Mouse (Mus musculus) 3T3-L1 (cell line): ENCODE results near the gene Kmt2c.

ENCODE experiments used
- DNase-seq: peaks from one replicate; pipeline ENCODE4 v3.0.0-alpha.2; 2015; ENCODE audit warnings: low read depth, low spot score

The Kmt2c gene

GRCm38 (mm10) chr5:25498346-25498820 is at the start of gene Kmt2c:
Gene Kmt2c, minus strand, starts transcription at chr5:25498783.
- DNase-seq, result peak; percentile 49

DNA sequence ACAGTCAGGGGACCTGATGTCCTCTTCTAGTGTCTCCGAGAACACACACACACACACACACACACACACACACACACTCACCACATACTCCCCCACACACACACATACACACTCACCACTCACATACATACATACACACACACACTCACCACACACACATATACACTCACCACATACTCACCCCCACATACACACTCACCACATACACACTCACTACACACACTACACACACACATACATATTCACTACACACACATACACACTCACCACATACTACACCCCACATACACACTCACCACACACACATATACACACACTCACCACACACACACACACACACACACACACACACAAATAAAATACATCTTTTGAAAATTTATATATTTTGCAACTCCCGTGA is 48.3 kb upstream of the Kmt2c start:
- DNase-seq, result no peak

GRCm38 (mm10) chr5:25544566-25544965 is 46.0 kb upstream of the Kmt2c start:
- DNase-seq, result peak; percentile 33

GRCm38 (mm10) chr5:25544061-25544460 is 45.5 kb upstream of the Kmt2c start:
- DNase-seq, result peak; percentile 69

DNA sequence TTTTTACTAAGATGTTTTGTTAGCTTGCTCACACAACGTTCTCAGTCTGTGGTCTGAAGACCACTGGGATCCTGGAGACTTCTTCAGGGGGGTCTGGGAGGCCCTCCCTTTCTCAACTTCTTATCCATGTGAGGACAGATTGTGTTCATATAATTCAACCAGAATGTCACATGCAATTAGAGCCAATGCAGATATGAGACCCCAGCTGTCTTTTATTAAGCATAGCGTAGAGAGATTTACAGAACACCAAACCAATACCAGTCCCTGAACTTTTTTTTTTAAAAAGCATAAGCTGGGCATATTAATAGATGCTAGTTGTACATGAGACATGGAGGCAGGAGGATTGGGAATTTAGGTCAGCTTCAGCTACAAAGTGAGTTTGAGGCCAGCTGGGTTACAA is 43.1 kb upstream of the Kmt2c start:
- no peak for DNase-seq

DNA sequence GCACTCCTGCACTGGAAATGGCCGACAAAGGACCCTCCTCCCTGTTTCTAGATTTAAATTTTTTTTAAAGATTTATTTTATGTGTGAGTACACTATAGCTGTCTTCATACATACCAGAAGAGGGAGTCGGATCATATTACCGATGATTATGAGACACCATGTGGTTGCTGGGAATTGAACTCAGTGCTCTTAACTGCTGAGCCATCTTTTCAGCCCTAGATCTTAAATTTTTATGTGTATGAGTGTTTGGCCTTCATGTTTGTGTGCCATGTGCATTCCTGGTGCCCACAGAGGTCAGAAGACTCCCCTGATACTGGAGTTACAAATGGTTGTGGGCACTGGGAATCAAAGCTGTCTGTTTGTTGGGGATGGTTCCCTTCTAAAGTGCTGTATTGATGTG is 42.3 kb upstream of the Kmt2c start:
- DNase-seq, result peak; percentile 67

GRCm38 (mm10) chr5:25540412-25540811 is 41.8 kb upstream of the Kmt2c start:
- DNase-seq, result no peak

DNA sequence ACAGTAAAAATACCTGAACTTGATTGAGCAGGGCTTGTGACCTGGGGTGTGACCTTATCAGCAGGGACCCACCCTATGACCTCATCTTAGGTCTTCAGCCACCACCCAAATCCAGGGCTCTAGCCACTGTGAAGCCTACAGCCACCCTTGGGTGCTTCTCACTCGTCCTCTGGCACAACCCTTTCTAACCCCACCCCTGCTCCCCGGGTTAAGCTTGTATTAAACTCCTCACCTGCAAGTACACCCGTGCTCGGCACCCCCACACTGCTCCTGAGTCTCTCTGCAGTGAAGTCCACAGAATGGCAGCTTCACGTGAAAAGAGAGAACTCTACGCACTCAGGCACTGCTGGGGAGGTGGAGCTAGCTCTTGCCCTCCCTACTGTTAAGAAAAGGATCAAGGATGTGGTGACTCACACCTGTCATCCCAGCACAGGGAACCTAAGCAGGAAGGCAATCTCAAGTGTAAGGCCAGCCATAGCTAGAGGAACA is 38.4 kb upstream of the Kmt2c start:
- peak; percentile 45 for DNase-seq

GRCm38 (mm10) chr5:25536451-25536850 is 37.9 kb upstream of the Kmt2c start:
- no peak for DNase-seq

- no peak for DNase-seq
These were observed 37.0 kb upstream of the Kmt2c start for GRCm38 (mm10) chr5:25535566-25535965.

GRCm38 (mm10) chr5:25533298-25533697 is 34.7 kb upstream of the Kmt2c start:
- peak; percentile 31 for DNase-seq

DNA sequence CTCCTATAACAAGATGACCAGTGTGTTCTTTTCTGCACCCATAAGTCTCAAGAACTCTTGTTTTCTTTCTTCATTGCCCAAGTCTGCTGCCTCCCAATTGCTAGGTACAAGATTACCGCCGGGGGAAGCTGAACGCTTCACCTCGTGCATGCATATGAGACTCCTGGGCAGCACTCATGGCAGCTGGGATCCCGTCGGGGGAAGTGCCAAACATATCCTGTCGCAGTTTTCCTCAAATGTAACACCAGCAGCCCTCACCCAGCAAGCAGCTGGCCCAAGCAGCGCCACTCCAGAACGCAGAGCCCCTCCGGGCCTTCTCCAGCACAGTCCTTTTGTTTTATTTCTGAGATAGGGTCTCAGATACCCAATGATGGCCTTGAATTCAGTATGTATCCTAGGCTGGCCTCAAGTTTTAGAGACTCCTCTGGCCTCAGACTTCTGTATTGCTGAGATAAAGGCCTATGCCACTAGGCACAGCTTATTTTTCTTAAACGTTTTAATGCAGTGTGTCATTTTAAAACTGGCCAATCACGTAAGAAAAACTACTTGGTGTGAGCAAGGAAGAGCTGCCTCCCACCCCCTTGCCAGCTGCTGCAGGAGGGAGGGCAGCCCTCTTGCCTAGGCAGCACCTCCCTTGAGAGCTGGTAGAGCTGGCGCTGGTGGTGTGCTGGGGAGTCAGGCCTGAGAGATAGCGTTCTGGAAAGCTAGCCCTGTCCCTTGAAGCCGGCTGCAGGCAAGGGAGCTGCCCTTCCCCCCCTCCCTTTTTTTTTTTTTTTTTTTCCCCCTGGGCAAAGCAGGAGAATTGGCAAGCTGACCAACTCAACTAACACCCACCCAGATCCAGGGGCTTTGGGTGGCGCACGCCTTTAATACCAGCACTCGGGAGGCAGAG is 33.9 kb upstream of the Kmt2c start:
- DNase-seq, result no peak

- DNase-seq, result peak; percentile 50
These were observed 32.0 kb upstream of the Kmt2c start for GRCm38 (mm10) chr5:25530629-25531028.

DNA sequence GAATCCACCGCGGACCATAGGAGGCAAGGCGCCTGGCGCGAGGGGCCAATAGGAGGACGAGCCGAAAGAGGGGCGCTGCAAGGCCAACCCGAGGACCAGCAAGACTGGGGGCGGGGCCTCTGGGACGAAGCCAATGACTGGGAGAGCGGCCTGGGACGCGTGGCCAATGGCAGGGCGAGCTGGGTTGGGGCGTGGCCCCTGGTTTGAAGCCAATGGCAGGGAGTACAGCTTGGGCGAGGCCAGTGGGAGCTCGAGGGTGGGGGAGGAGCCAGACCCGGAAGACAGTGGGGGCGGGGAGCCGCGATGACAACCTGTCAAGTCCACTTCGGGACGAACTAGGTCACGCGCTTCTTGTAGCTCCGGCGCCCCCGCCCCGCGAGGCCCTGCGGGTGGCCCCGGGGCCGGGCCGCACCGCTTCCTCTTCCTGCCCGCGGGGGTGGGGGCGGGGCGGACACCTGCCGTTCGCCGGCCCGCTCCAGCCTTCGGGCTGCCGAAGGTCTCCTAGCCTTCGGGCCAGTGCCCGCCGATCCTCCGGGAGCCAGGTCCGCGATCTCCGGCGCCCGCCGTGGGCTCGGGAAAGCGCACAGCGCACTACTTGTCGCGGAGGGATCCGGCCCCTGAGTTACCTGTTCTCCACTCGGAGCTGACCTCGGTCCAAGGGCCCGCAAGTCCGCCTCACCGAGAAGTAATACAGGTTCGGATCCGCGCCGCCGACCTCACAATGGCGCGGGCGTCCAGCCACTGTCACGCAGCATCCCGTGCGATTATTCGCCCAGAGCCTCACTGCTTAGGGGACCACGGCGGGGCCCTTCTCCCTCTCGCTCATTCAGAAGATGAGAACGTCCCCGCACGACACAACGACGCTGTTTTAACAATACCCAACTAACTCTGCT is 31.2 kb upstream of the Kmt2c start:
- peak; percentile 99 for DNase-seq

GRCm38 (mm10) chr5:25528851-25529528 is 30.4 kb upstream of the Kmt2c start:
- DNase-seq, result peak; percentile 21

DNA sequence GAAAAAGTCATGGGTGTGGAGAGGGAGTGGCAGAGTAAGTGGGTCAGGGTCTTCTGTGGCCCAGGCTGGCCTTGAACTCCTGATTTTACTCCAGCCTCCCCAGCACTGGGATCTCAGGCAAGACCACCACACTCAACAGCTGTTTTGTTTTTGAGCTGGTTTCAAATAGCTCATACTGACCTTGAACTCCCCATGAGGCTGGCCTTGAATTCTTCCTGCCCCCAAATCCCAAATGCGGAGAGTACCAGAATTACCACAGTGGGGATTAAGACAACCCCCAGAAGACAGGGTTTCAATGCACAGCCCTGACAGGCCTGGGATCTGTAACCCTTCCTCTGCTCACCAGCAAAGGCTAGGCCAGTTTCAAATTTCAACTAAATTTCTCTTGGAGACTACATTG is 29.4 kb upstream of the Kmt2c start:
- peak; percentile 29 for DNase-seq

GRCm38 (mm10) chr5:25526926-25527325 is 28.3 kb upstream of the Kmt2c start:
- DNase-seq, result peak; percentile 30

DNA sequence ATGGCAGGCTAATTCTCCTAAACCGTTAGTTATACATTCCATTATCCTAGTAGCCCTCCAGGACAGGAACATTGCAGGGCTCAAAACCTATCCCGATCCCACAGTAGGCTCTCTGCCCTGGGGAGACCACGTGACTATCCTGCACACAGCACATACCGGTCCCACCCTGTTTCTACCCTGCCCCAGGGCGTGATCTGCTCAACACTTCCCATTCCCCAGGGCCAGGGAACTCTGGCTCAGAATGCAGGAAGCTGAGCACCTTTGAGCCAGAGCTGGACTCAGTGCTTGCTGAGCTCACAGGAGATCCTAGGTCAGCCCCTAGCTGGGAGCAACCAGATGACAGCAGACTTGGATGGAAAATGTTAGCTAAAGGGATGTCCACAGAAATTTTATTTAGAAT is 27.5 kb upstream of the Kmt2c start:
- DNase-seq, result peak; percentile 53

DNA sequence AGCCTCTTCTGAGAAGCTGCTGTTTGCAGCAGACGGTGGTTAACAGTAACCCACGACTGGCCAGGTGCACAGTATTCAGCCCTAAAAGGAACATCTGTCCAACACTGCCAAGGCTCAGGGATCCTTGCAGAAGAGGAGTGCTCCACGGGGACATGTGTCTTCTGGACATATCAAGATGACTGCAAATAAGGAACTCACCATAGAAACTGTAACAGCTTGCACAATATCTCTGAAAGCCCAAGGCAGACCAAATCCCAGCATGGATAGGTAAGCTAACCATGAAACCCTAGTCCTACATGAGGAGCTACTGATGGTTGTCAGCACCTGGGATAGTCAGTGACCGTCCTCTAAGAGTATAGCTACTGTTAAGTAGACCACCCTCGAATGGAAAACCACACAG is 22.9 kb upstream of the Kmt2c start:
- no peak for DNase-seq

DNA sequence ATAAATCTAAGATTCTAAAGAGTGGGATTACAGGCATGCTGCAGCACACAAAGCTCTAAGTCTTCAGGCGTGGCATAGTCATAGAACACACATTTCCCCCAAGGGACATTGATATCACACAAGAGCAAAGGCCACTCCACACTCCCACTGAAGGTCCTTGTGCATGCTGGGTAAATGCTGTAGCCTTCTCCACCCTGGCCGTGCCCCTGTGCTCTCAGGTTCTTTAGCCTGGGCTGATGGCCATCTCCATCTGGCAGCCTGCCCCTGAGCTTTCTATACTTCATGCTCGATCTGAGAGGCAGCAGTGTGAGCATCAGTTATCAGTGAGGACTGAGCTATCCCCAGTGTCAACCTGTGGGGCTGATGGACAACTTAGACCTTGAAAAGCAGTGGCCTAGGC is 21.2 kb upstream of the Kmt2c start:
- no peak for DNase-seq

DNA sequence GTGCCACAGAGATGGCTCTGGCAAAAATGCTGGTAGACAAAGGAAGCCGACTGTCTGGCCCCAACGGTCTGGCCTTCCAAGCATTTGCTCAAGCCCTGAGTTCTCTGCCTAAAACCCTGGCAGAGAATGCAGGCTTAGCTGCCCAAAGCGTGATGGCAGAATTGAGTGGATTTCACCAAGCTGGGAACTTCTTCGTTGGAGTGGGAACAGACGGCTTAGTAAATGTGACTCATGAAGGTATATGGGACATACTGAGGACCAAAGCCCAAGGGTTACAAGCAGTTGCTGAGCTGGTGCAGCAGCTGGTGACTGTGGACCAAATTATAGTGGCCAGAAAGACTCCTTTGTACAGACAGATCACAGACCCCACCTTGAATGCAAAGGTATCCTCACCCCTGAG is 19.0 kb upstream of the Kmt2c start:
- DNase-seq, result no peak
